Mouse (Mus musculus): ENCODE data around the gene Xrcc4. TPM values are rescaled to one million over a fixed set of nuclear protein-coding genes. Genes with fewer than 3 reads are reported as not detected.

The Xrcc4 gene
- polyA plus RNA-seq, 2 experiments = 6.2 to 10.3 TPM

DNA sequence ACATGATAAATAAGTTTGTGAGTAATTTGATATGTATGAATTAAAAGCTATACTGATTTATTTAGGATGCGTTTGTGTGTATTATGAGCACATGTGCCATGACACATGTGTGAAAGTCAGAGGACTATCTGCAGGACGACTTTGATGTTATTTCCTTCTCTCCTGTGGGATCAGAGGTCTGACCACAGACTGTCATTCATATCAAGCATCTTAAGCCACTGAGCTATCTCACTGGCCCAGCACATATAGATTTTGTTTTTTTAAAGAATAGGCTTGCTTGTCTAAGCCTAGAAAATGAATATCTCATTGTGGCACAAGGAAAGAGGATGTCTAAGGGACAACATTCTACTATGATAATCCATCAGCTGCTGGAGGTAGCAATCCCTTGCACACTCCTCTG, 183.3 kb downstream of the Xrcc4 start:
- no peak for TF ChIP-seq POLR2A (IDR thresholded peaks at IDR 0.05; ENCODE audit: borderline replicate concordance, extremely low read depth, insufficient read depth, insufficient read length)
- Histone ChIP-seq H3K4me1 (ENCODE audit: control insufficient read depth, insufficient read depth, low read length) (no peaks in the 10 kb centered on the region), H3K9me3 (ENCODE audit: control insufficient read depth, low read length) (no peaks in the 10 kb centered on the region), H3K27ac (replicated peaks; ENCODE audit: low read depth, low read length) (no peak overlapping the region), H3K27me3 (ENCODE audit: control insufficient read depth, insufficient read depth, low read length) (no peaks in the 10 kb centered on the region), H3K4me2 (replicated peaks; ENCODE audit: low read depth, low read length, severe bottlenecking) (no peak overlapping the region), H3K9ac (ENCODE audit: low read depth, low read length, severe bottlenecking) (no peak overlapping the region), H3K4me3 (replicated peaks; ENCODE audit: low read length) (no peak overlapping the region), H3K36me3 (ENCODE audit: control insufficient read depth, insufficient read depth, low read length) (no peaks in the 10 kb centered on the region)
- ATAC-seq (ENCODE audit: low FRiP score, low read depth) = no peak
- WGBS = 69% methylated on average over 2 of the region's 2 CpGs
- DNase-seq (ENCODE audit: low spot score) = no peak

DNA sequence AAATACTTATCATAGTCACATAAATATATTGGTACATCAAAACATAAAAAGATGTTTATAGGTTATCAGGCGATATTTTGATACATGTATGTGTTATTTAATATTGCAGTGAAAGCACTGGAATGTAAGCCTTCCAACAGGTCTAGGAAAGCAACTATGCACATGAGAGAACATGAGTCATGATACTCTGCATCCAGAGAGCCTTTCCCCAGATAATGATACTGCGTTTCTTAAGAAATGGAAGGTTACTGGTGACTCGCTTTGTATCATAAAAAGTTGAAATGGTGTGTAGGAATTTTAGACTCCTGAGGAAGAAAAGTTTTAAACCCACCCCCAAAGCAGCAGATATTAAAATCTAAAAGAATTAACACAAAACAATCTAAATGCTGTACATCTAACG, 190.3 kb downstream of the Xrcc4 start:
- ATAC-seq (ENCODE audit: low FRiP score, low read depth) (no peak), DNase-seq (ENCODE audit: low spot score) (no peak)
- Histone ChIP-seq H3K27ac (replicated peaks; ENCODE audit: low read depth, low read length) (no peak overlapping the region), H3K36me3 (ENCODE audit: control insufficient read depth, insufficient read depth, low read length) (no peaks in the 10 kb centered on the region), H3K9ac (ENCODE audit: low read depth, low read length, severe bottlenecking) (no peak overlapping the region), H3K4me1 (ENCODE audit: control insufficient read depth, insufficient read depth, low read length) (no peaks in the 10 kb centered on the region), H3K4me2 (replicated peaks; ENCODE audit: low read depth, low read length, severe bottlenecking) (no peak overlapping the region), H3K27me3 (ENCODE audit: control insufficient read depth, insufficient read depth, low read length) (no peaks in the 10 kb centered on the region), H3K9me3 (ENCODE audit: control insufficient read depth, low read length) (no peaks in the 10 kb centered on the region), H3K4me3 (replicated peaks; ENCODE audit: low read length) (no peak overlapping the region)
- 81% methylated on average over 4 of the region's 4 CpGs for WGBS
- TF ChIP-seq POLR2A (IDR thresholded peaks at IDR 0.05; ENCODE audit: borderline replicate concordance, extremely low read depth, insufficient read depth, insufficient read length) = no peak

GRCm38 (mm10) chr13:89892140-89892539, 197.3 kb downstream of the Xrcc4 start:
- no peak for TF ChIP-seq POLR2A (IDR thresholded peaks at IDR 0.05; ENCODE audit: borderline replicate concordance, extremely low read depth, insufficient read depth, insufficient read length)

GRCm38 (mm10) chr13:89890159-89890558, 199.2 kb downstream of the Xrcc4 start:
- Histone ChIP-seq H3K27ac (replicated peaks; ENCODE audit: low read depth, low read length) (no peak overlapping the region), H3K4me3 (replicated peaks; ENCODE audit: low read length) (no peak overlapping the region), H3K4me2 (replicated peaks; ENCODE audit: low read depth, low read length, severe bottlenecking) (no peak overlapping the region), H3K4me1 (ENCODE audit: control insufficient read depth, insufficient read depth, low read length) (no peaks in the 10 kb centered on the region), H3K36me3 (ENCODE audit: control insufficient read depth, insufficient read depth, low read length) (no peaks in the 10 kb centered on the region), H3K27me3 (ENCODE audit: control insufficient read depth, insufficient read depth, low read length) (no peaks in the 10 kb centered on the region), H3K9me3 (ENCODE audit: control insufficient read depth, low read length) (no peaks in the 10 kb centered on the region), H3K9ac (ENCODE audit: low read depth, low read length, severe bottlenecking) (no peak overlapping the region)
- no peak for TF ChIP-seq POLR2A (IDR thresholded peaks at IDR 0.05; ENCODE audit: borderline replicate concordance, extremely low read depth, insufficient read depth, insufficient read length)
- WGBS = 95% methylated on average over 1 of the region's 1 CpGs
- DNase-seq (ENCODE audit: low spot score) (no peak), ATAC-seq (ENCODE audit: low FRiP score, low read depth) (no peak)

More at GRCm38 (mm10) chr13:89892140-89892539, 197.3 kb downstream of the Xrcc4 start:
- H3K9ac ChIP-seq (ENCODE audit: low read depth, low read length, severe bottlenecking) = no peak overlapping the region
- H3K27me3 ChIP-seq (ENCODE audit: control insufficient read depth, insufficient read depth, low read length) = no peaks in the 10 kb centered on the region
- no peaks in the 10 kb centered on the region for H3K4me1 ChIP-seq (ENCODE audit: control insufficient read depth, insufficient read depth, low read length)
- H3K9me3 ChIP-seq (ENCODE audit: control insufficient read depth, low read length) = no peaks in the 10 kb centered on the region
- WGBS = 87% methylated on average over 4 of the region's 4 CpGs
- H3K4me3 ChIP-seq (replicated peaks; ENCODE audit: low read length) = no peak overlapping the region
- no peak for DNase-seq (ENCODE audit: low spot score)
- ATAC-seq (ENCODE audit: low FRiP score, low read depth) = no peak
- no peak overlapping the region for H3K4me2 ChIP-seq (replicated peaks; ENCODE audit: low read depth, low read length, severe bottlenecking)
- H3K36me3 ChIP-seq (ENCODE audit: control insufficient read depth, insufficient read depth, low read length) = no peaks in the 10 kb centered on the region
- no peak overlapping the region for H3K27ac ChIP-seq (replicated peaks; ENCODE audit: low read depth, low read length)

DNA sequence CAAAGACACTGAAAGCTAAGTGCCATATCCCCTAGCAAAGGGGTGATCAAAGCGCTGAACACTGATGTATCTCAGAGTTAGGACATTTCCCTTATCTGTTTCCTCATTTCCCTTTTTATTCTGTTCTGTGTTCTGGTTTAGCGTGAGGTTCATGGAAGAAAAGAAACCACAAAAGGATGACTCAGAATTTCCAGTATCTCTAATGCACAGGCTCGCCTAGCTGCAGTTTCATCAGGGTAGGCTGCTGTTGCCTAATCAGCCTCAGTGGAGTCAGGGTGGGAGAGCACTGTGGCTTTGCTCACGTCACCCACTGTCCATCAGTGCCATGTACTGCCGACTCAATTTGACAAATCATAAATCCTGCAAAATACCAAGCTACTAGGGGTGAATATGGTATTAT, 200.3 kb downstream of the Xrcc4 start:
- 74% methylated on average over 5 of the region's 5 CpGs for whole genome bisulfite sequencing
- no peak for DNase-seq (ENCODE audit: low spot score)

DNA sequence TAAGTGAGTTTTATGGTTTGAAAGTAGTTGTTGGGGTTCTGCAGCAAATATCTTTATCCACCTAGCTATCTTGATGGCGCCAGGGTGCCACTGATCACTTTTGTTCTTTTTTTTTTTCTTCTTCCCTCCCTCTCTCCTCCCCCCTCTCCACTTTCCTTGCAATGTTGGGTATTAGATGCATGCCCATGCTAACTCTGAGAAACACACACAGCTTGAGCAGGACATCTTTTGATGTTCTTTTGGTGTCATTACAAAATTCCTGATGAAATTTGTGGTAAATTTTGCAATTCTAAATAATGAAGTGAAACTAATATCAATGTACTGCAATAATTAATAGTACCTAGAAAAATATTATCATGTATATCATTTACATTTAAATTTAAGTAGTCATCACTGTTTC, 205.9 kb downstream of the Xrcc4 start:
- ATAC-seq (ENCODE audit: low FRiP score, low read depth) = no peak
- Histone ChIP-seq H3K9me3 (ENCODE audit: control insufficient read depth, low read length) (no peaks in the 10 kb centered on the region), H3K9ac (ENCODE audit: low read depth, low read length, severe bottlenecking) (no peak overlapping the region), H3K27ac (replicated peaks; ENCODE audit: low read depth, low read length) (no peak overlapping the region), H3K4me2 (replicated peaks; ENCODE audit: low read depth, low read length, severe bottlenecking) (no peak overlapping the region), H3K36me3 (ENCODE audit: control insufficient read depth, insufficient read depth, low read length) (no peaks in the 10 kb centered on the region), H3K4me1 (ENCODE audit: control insufficient read depth, insufficient read depth, low read length) (no peaks in the 10 kb centered on the region), H3K27me3 (ENCODE audit: control insufficient read depth, insufficient read depth, low read length) (no peaks in the 10 kb centered on the region), H3K4me3 (replicated peaks; ENCODE audit: low read length) (no peak overlapping the region)
- 76% methylated on average over 1 of the region's 1 CpGs for WGBS
- TF ChIP-seq POLR2A (IDR thresholded peaks at IDR 0.05; ENCODE audit: borderline replicate concordance, extremely low read depth, insufficient read depth, insufficient read length) = no peak
- DNase-seq (ENCODE audit: low spot score) = no peak

More for the DNA sequence above, 200.3 kb downstream of the Xrcc4 start:
- no peaks in the 10 kb centered on the region for H3K36me3 ChIP-seq (ENCODE audit: control insufficient read depth, insufficient read depth, low read length)
- no peak overlapping the region for H3K4me2 ChIP-seq (replicated peaks; ENCODE audit: low read depth, low read length, severe bottlenecking)
- H3K9me3 ChIP-seq (ENCODE audit: control insufficient read depth, low read length) = no peaks in the 10 kb centered on the region
- no peaks in the 10 kb centered on the region for H3K27me3 ChIP-seq (ENCODE audit: control insufficient read depth, insufficient read depth, low read length)
- H3K4me3 ChIP-seq (replicated peaks; ENCODE audit: low read length) = no peak overlapping the region
- H3K9ac ChIP-seq (ENCODE audit: low read depth, low read length, severe bottlenecking) = no peak overlapping the region
- ATAC-seq (ENCODE audit: low FRiP score, low read depth) = no peak
- H3K27ac ChIP-seq (replicated peaks; ENCODE audit: low read depth, low read length) = no peak overlapping the region
- TF ChIP-seq POLR2A (IDR thresholded peaks at IDR 0.05; ENCODE audit: borderline replicate concordance, extremely low read depth, insufficient read depth, insufficient read length) = no peak
- no peaks in the 10 kb centered on the region for H3K4me1 ChIP-seq (ENCODE audit: control insufficient read depth, insufficient read depth, low read length)
